8 mouse cellular contexts compared by ENCODE assay signal in the genomic region with DNA sequence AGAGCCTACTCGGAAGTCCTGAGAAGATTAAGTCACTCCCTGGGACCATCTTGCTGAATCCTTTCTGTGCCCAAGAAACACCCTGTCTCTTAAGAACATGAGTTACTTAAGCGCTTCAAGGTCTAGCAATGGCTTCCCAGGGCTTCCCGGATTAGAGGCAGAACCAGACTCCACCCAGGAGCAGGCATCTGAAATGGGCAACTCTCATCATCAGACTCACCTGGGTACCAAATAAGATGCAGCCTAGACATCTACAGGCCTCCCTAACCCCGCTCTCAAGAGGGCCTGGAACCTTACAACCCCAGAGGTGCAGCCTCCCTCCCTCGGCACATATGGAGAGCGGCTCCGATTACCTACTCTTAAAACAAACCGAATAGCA. TPM values are rescaled to one million over a fixed set of nuclear protein-coding genes. Genes with fewer than 3 reads are reported as not detected.
DNase-seq lines count a peak whose midpoint lies in the region; ATAC-seq and TF ChIP-seq lines count a peak whose summit lies in the region.

No protein-coding gene starts in this region.

- H3K27me3 ChIP-seq in kidney, postnatal 0 days (ENCODE audit: insufficient read depth, low read length): no peaks in the 10 kb centered on the region
- H3K27me3 ChIP-seq in embryonic facial prominence, embryonic 10.5 days (replicated peaks; ENCODE audit: low read depth, poor library complexity, severe bottlenecking): peaks cover 6% of the 10 kb centered on the region; the same call in 1 of the 2 replicates
- no peaks in the 10 kb centered on the region for H3K27me3 ChIP-seq in hindbrain, postnatal 0 days (ENCODE audit: insufficient read depth, low read length)
- H3K27me3 ChIP-seq in myocyte (ENCODE audit: control insufficient read depth, insufficient read depth, insufficient read length): no peaks in the 10 kb centered on the region

- H3K9ac ChIP-seq in kidney, postnatal 0 days (ENCODE audit: low read depth, low read length): peak overlapping the region; percentile 40; the same call in 1 of the 2 replicates
- peak overlapping the region; percentile 87 for H3K9ac ChIP-seq in hindbrain, postnatal 0 days (replicated peaks; ENCODE audit: low read length)

- H3K4me3 ChIP-seq in kidney, postnatal 0 days (replicated peaks; ENCODE audit: low read depth, low read length): peak overlapping the region; percentile 91
- H3K4me3 ChIP-seq in embryonic facial prominence, embryonic 10.5 days: peak overlapping the region; percentile 76
- H3K4me3 ChIP-seq in hindbrain, postnatal 0 days (ENCODE audit: low read length): peak overlapping the region; percentile 73
- H3K4me3 ChIP-seq in myocyte: peak overlapping the region; percentile 88

- no peak overlapping the region for H3ac ChIP-seq in myocyte (ENCODE audit: control insufficient read depth, insufficient read length)

- H3K79me2 ChIP-seq in myocyte (ENCODE audit: control insufficient read depth, insufficient read depth): peaks cover 61% of the 10 kb centered on the region

- 26% methylated on average over 8 of the region's 8 CpGs for WGBS in kidney, postnatal 0 days
- WGBS in embryonic facial prominence, embryonic 10.5 days: 14% methylated on average over 8 of the region's 8 CpGs
- WGBS in hindbrain, postnatal 0 days: 15% methylated on average over 8 of the region's 8 CpGs

- TF ChIP-seq POLR2A in myocyte (IDR thresholded peaks at IDR 0.05; ENCODE audit: insufficient read length, low read depth): no peak

- ATAC-seq in kidney, postnatal 0 days (replicated peaks; ENCODE audit: low FRiP score, low read depth): no peak
- ATAC-seq in hindbrain, postnatal 0 days: no peak

- no peak for TF ChIP-seq CTCF in kidney, postnatal 0 days (IDR thresholded peaks at IDR 0.05; ENCODE audit: low read depth)
- no peak for TF ChIP-seq CTCF in hindbrain, postnatal 0 days (IDR thresholded peaks at IDR 0.05; ENCODE audit: low read depth)

- peak overlapping the region; percentile 92 for H3K4me2 ChIP-seq in kidney, postnatal 0 days (ENCODE audit: low read length)
- peak overlapping the region; percentile 90 for H3K4me2 ChIP-seq in hindbrain, postnatal 0 days (ENCODE audit: low read depth, low read length)
- peak overlapping the region; percentile 71 for H3K4me2 ChIP-seq in myocyte (ENCODE audit: low read depth)

- H3K4me1 ChIP-seq in kidney, postnatal 0 days (replicated peaks; ENCODE audit: insufficient read depth, low read length): peaks cover 20% of the 10 kb centered on the region; the same call in 1 of the 2 replicates
- peaks cover 50% of the 10 kb centered on the region for H3K4me1 ChIP-seq in embryonic facial prominence, embryonic 10.5 days
- peaks cover 26% of the 10 kb centered on the region for H3K4me1 ChIP-seq in hindbrain, postnatal 0 days (ENCODE audit: insufficient read depth, low read length)

- peak overlapping the region; percentile 97; the same call in 1 of the 2 replicates for H3K27ac ChIP-seq in kidney, postnatal 0 days
- no peak overlapping the region for H3K27ac ChIP-seq in embryonic facial prominence, embryonic 10.5 days (replicated peaks)
- no peak overlapping the region for H3K27ac ChIP-seq in hindbrain, postnatal 0 days

- H3K36me3 ChIP-seq in kidney, postnatal 0 days (ENCODE audit: insufficient read depth, low read length): no peaks in the 10 kb centered on the region
- no peaks in the 10 kb centered on the region for H3K36me3 ChIP-seq in embryonic facial prominence, embryonic 10.5 days (replicated peaks)
- no peaks in the 10 kb centered on the region for H3K36me3 ChIP-seq in hindbrain, postnatal 0 days (ENCODE audit: insufficient read depth, low read length)
- H3K36me3 ChIP-seq in myocyte (ENCODE audit: control insufficient read depth, insufficient read depth): no peaks in the 10 kb centered on the region

- no peak for DNase-seq in kidney, postnatal 0 days (ENCODE audit: low spot score)
- no peak for DNase-seq in kidney, adult 9 months
- DNase-seq in embryonic facial prominence, embryonic 10.5 days (ENCODE audit: low spot score): no peak
- no peak for DNase-seq in hindbrain, postnatal 0 days (ENCODE audit: low spot score)
- DNase-seq in layer of hippocampus, postnatal 10 days (ENCODE audit: low spot score in 2 of 2): no peak
- no peak for DNase-seq in embryo, embryonic 11 days
- no peak for DNase-seq in frontal cortex, postnatal 10 days (ENCODE audit: low spot score in 2 of 2)

- H3K9me3 ChIP-seq in kidney, postnatal 0 days (replicated peaks; ENCODE audit: low read length): no peaks in the 10 kb centered on the region
- no peaks in the 10 kb centered on the region for H3K9me3 ChIP-seq in embryonic facial prominence, embryonic 10.5 days
- H3K9me3 ChIP-seq in hindbrain, postnatal 0 days (ENCODE audit: low read length): no peaks in the 10 kb centered on the region

TF ChIP-seq in myocyte, 11 proteins besides CTCF, POLR2A, EP300 and RAD21:
- TF ChIP-seq TCF12 (IDR thresholded peaks at IDR 0.05; ENCODE audit: insufficient read depth, poor library complexity, severe bottlenecking) (no peak), TCF3 (IDR thresholded peaks at IDR 0.05; ENCODE audit: insufficient read length, low read depth) (no peak)

RNA-seq across cellular contexts. Expression of a gene that starts 2.9 kb away (rescaled TPM):
- 27.5 and 28.8 TPM in 2 replicates for polyA plus RNA-seq in kidney, postnatal 0 days (2015; fragmentation: Nextera tagmentation; extraction: Ambion mirVana)
- polyA plus RNA-seq in embryonic facial prominence, embryonic 10.5 days (2016; fragmentation: Nextera tagmentation; extraction: Ambion mirVana): 22.1 and 23.9 TPM in 2 replicates
- 30.7 and 34.0 TPM in 2 replicates for total RNA-seq in hindbrain, postnatal 0 days (2014; rRNA removed)
- polyA plus RNA-seq in hindbrain, postnatal 0 days (2015; fragmentation: Nextera tagmentation; extraction: Ambion mirVana): 26.9 and 28.0 TPM in 2 replicates
- polyA plus RNA-seq in myocyte (2012; fragmentation: generic; extraction: Trizol): 30.4 TPM
- total RNA-seq in layer of hippocampus, postnatal 10 days (2021): 100 to 1,000 TPM; 129 to 136 TPM

RNA-seq across cellular contexts. Expression of a gene that starts 19.1 kb away (rescaled TPM):
- not detected in 2 replicates for polyA plus RNA-seq in kidney, postnatal 0 days (2015; fragmentation: Nextera tagmentation; extraction: Ambion mirVana)
- not detected in 2 replicates for polyA plus RNA-seq in embryonic facial prominence, embryonic 10.5 days (2016; fragmentation: Nextera tagmentation; extraction: Ambion mirVana)
- total RNA-seq in hindbrain, postnatal 0 days (2014; rRNA removed): not detected in 2 replicates
- polyA plus RNA-seq in hindbrain, postnatal 0 days (2015; fragmentation: Nextera tagmentation; extraction: Ambion mirVana): not detected in 2 replicates
- polyA plus RNA-seq in myocyte (2012; fragmentation: generic; extraction: Trizol): 0.17 TPM
- not detected for total RNA-seq in layer of hippocampus, postnatal 10 days (2021)
